Mouse (Mus musculus): ENCODE results near the gene Lmnb2. TPM values are rescaled to one million over a fixed set of nuclear protein-coding genes. Genes with fewer than 3 reads are reported as not detected.
A peak's percentile ranks its signal among the peaks of the same experiment; 100 is the strongest.

The Lmnb2 gene
- polyA plus RNA-seq, 1 experiment from 2014 or later = 7.3 TPM

DNA sequence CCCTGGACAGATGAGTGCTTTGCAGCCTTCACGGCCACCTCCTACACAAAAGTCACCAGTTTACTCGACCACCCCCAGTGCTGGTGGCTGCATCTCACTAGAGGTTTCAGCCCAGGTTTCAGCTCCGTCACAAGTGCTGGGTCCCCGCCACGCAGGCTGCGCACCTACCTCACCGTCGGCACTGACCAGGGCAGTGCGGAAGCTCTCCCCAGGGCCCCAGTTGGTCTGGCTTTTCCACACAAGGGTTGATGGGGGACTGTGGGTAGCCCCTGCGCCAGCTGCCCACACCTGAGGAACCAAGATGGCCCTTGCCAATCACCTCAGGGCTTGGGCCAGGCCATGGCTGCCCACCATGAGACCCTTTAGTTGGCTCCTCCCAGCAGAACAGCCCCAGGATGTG lies 14.8 kb downstream of the Lmnb2 start:
- Histone ChIP-seq H3K9ac (ENCODE audit: low read length) (no peak overlapping the region), H3K27me3 (ENCODE audit: control insufficient read depth, insufficient read depth, low read length) (no peaks in the 10 kb centered on the region), H3K27ac (replicated peaks in 1 of 2; ENCODE audit: control insufficient read depth in 1 of 2, insufficient read depth in 1 of 2, low read depth in 2 of 2, low read length in 2 of 2) (no peak overlapping the region), H3K4me2 (ENCODE audit: low read length) (no peak overlapping the region), H3K36me3 (ENCODE audit: control insufficient read depth, insufficient read depth, low read length) (peaks cover 80% of the 10 kb centered on the region), H3K4me1 (ENCODE audit: control insufficient read depth in 2 of 2, insufficient read depth in 2 of 2, low read length in 2 of 2) (peaks cover 6 to 20% of the 10 kb centered on the region in 2 experiments), H3K4me3 (ENCODE audit: control insufficient read depth in 1 of 2, insufficient read depth in 1 of 2, low read depth in 1 of 2, low read length in 2 of 2) (no peak overlapping the region), H3K9me3 (ENCODE audit: control insufficient read depth, low read length) (no peaks in the 10 kb centered on the region)
- ATAC-seq (ENCODE audit: insufficient number of reproducible peaks, insufficient read depth, low FRiP score, low read depth) = no peak
- 89% methylated on average over 10 of the region's 10 CpGs for WGBS

GRCm38 (mm10) chr10:80902273-80902940 lies 15.6 kb downstream of the Lmnb2 start:
- no peak overlapping the region for H3K9ac ChIP-seq (ENCODE audit: low read length)
- no peak overlapping the region for H3K4me2 ChIP-seq (ENCODE audit: low read length)
- ATAC-seq (ENCODE audit: insufficient number of reproducible peaks, insufficient read depth, low FRiP score, low read depth) = no peak
- H3K36me3 ChIP-seq (ENCODE audit: control insufficient read depth, insufficient read depth, low read length) = peaks cover 73% of the 10 kb centered on the region
- no peaks in the 10 kb centered on the region for H3K9me3 ChIP-seq (ENCODE audit: control insufficient read depth, low read length)
- no peaks in the 10 kb centered on the region for H3K27me3 ChIP-seq (ENCODE audit: control insufficient read depth, insufficient read depth, low read length)
- 91% methylated on average over 9 of the region's 9 CpGs for WGBS
- no peak overlapping the region for H3K4me3 ChIP-seq (ENCODE audit: control insufficient read depth in 1 of 2, insufficient read depth in 1 of 2, low read depth in 1 of 2, low read length in 2 of 2)
- peaks cover 6 to 25% of the 10 kb centered on the region in 2 experiments for H3K4me1 ChIP-seq (ENCODE audit: control insufficient read depth in 2 of 2, insufficient read depth in 2 of 2, low read length in 2 of 2)
- no peak overlapping the region for H3K27ac ChIP-seq (replicated peaks in 1 of 2; ENCODE audit: control insufficient read depth in 1 of 2, insufficient read depth in 1 of 2, low read depth in 2 of 2, low read length in 2 of 2)

- 0 out of 4 replicates have a peak overlapping the region, but pooled peaks of 1 of the 2 experiments have one; percentile 3 for H3K4me3 ChIP-seq (ENCODE audit: control insufficient read depth in 1 of 2, insufficient read depth in 1 of 2, low read depth in 1 of 2, low read length in 2 of 2)
- 89% methylated on average over 19 of the region's 19 CpGs for WGBS
- no peak for ATAC-seq (ENCODE audit: insufficient number of reproducible peaks, insufficient read depth, low FRiP score, low read depth)
- H3K36me3 ChIP-seq (ENCODE audit: control insufficient read depth, insufficient read depth, low read length) = peaks cover 69% of the 10 kb centered on the region
- peak overlapping the region; percentile 47 for H3K9ac ChIP-seq (ENCODE audit: low read length)
- peaks cover 6 to 25% of the 10 kb centered on the region in 2 experiments for H3K4me1 ChIP-seq (ENCODE audit: control insufficient read depth in 2 of 2, insufficient read depth in 2 of 2, low read length in 2 of 2)
- H3K27me3 ChIP-seq (ENCODE audit: control insufficient read depth, insufficient read depth, low read length) = no peaks in the 10 kb centered on the region
- H3K27ac ChIP-seq (replicated peaks in 1 of 2; ENCODE audit: control insufficient read depth in 1 of 2, insufficient read depth in 1 of 2, low read depth in 2 of 2, low read length in 2 of 2) = peak overlapping the region in 1 of 2 experiments; percentile 49; a peak in 2 of 4 replicates
- H3K9me3 ChIP-seq (ENCODE audit: control insufficient read depth, low read length) = no peaks in the 10 kb centered on the region
- peak overlapping the region; percentile 41 for H3K4me2 ChIP-seq (ENCODE audit: low read length)
These were observed 16.4 kb downstream of the Lmnb2 start for GRCm38 (mm10) chr10:80901409-80902272.

DNA sequence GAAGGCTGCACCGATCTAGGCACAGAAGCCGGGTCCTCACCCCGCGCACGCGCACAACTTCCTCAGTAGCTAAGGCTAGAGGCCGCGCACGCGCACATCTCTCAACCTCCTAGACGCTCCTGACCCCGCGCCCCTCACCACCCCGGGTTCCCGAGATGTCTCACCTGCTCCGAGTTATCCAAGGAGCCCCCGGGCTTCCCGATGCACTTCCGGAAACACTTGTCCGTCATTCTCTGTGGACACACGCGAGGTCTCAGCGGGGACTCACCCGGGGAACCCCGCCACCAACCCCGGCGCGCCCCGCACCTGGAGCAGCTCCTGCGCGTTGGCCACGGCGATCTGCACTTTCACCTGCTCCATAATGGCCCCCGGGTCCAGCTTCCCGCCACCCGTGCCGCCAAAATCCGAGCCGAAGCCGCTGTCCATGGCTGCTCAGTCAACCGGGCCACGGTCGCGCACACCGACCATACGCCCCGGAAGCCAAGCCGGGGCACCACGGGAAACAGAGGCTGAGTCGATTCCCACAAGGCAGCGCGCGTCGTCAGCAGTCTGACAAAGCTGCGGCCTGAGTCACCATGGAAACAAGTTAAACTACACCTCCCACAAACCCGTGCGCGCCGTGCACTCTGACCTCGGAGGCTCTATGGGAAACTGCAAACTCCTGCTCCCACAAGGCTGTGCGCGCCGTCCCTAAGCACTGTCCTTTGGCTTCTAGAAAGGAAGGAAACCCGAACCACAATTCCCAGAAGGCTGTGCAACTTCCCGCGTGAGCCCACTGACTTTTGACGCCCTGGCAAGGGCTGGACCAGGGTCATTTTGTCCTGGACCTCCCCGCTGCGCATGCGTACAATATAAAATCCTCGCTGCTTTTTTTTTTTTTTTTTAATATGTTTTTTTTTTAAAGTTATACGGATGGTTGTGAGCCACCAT lies 17.5 kb downstream of the Lmnb2 start, which contains the start of gene Timm13:
Gene Timm13, minus strand, starts transcription at position 652 of the 930 bp plus-strand sequence.
- Histone ChIP-seq H3K4me3 (ENCODE audit: control insufficient read depth in 1 of 2, insufficient read depth in 1 of 2, low read depth in 1 of 2, low read length in 2 of 2) (peak within 1 kb of the TSS; percentile 86 to 95), H3K36me3 (ENCODE audit: control insufficient read depth, insufficient read depth, low read length) (peaks cover 59% of the 10 kb centered on the region), H3K27me3 (ENCODE audit: control insufficient read depth, insufficient read depth, low read length) (no peaks in the 10 kb centered on the region), H3K9ac (ENCODE audit: low read length) (peak within 1 kb of the TSS; percentile 88), H3K27ac (replicated peaks in 1 of 2; ENCODE audit: control insufficient read depth in 1 of 2, insufficient read depth in 1 of 2, low read depth in 2 of 2, low read length in 2 of 2) (peak within 1 kb of the TSS; percentile 66 to 73), H3K4me1 (ENCODE audit: control insufficient read depth in 2 of 2, insufficient read depth in 2 of 2, low read length in 2 of 2) (peaks cover 6 to 25% of the 10 kb centered on the region in 2 experiments), H3K4me2 (ENCODE audit: low read length) (peak within 1 kb of the TSS; percentile 96), H3K9me3 (ENCODE audit: control insufficient read depth, low read length) (no peaks in the 10 kb centered on the region)
- under 1% methylated on average over 72 of the region's 72 CpGs for WGBS
- peak; percentile 95 for ATAC-seq (ENCODE audit: insufficient number of reproducible peaks, insufficient read depth, low FRiP score, low read depth)

DNA sequence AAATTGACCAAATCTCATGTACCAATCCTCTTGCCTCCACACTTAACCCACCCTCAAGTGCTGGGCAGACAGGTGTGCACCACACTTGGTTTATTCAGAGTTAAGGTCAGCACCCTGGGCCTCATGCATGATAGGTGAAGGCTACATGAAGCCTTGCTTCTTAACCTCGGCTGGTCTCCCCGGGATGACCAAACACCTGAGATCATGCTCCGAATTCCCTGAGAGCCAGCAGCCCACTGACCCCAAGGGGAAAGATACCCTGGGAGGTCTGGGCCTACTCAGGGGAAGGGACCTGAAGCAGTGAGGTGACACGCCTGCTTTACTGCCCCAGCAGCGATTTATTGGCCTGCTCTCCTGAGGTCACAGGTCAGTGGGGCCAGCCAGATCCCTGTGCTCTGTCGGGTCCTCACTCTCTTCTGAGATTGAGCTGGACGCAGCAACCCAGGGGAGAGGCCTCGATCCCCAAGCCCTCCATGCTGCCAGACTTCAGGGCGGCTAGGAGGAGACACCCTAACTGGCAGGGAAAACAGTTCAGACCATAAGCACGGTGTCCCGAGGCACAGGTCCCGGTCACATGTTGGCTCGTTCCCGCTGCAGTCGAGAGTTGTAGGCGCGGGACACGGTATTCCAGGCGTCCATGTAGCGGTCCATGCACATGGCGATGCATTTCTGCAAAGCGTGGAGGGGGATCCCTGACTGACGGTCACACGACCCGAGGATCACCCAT lies 18.3 kb downstream of the Lmnb2 start:
- Histone ChIP-seq H3K9ac (ENCODE audit: low read length) (peak overlapping the region; percentile 88), H3K4me3 (ENCODE audit: control insufficient read depth in 1 of 2, insufficient read depth in 1 of 2, low read depth in 1 of 2, low read length in 2 of 2) (peak overlapping the region; percentile 86 to 95), H3K9me3 (ENCODE audit: control insufficient read depth, low read length) (no peaks in the 10 kb centered on the region), H3K36me3 (ENCODE audit: control insufficient read depth, insufficient read depth, low read length) (peaks cover 51% of the 10 kb centered on the region), H3K4me1 (ENCODE audit: control insufficient read depth in 2 of 2, insufficient read depth in 2 of 2, low read length in 2 of 2) (peaks cover 6 to 25% of the 10 kb centered on the region in 2 experiments), H3K27ac (replicated peaks in 1 of 2; ENCODE audit: control insufficient read depth in 1 of 2, insufficient read depth in 1 of 2, low read depth in 2 of 2, low read length in 2 of 2) (no peak overlapping the region; a peak in 1 of 4 replicates), H3K4me2 (ENCODE audit: low read length) (peak overlapping the region; percentile 96), H3K27me3 (ENCODE audit: control insufficient read depth, insufficient read depth, low read length) (no peaks in the 10 kb centered on the region)
- no peak for ATAC-seq (ENCODE audit: insufficient number of reproducible peaks, insufficient read depth, low FRiP score, low read depth)
- 18% methylated on average over 25 of the region's 25 CpGs for WGBS

DNA sequence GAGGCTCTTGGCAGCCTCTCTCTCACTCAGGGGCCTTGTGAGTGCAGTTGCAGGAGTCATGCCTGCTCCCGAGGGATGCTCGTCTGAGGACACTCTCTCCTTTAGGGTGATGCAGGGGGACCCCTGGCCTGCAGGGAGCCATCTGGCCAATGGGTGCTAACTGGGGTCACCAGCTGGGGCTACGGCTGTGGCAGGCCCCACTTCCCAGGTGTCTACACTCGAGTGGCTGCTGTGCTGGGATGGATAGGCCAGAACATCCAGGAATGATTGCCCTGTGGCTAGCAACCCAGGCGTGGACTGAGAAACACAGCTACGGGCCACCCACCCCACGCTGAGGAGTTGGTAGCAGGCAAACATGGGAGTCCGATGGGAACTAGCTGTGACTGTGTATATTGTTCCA lies 19.0 kb downstream of the Lmnb2 start:
- no peak overlapping the region for H3K27ac ChIP-seq (replicated peaks in 1 of 2; ENCODE audit: control insufficient read depth in 1 of 2, insufficient read depth in 1 of 2, low read depth in 2 of 2, low read length in 2 of 2)
- peaks cover 44% of the 10 kb centered on the region for H3K36me3 ChIP-seq (ENCODE audit: control insufficient read depth, insufficient read depth, low read length)
- 0 out of 4 replicates have a peak overlapping the region, but pooled peaks of 1 of the 2 experiments have one; percentile 86 for H3K4me3 ChIP-seq (ENCODE audit: control insufficient read depth in 1 of 2, insufficient read depth in 1 of 2, low read depth in 1 of 2, low read length in 2 of 2)
- no peak overlapping the region for H3K9ac ChIP-seq (ENCODE audit: low read length)
- no peaks in the 10 kb centered on the region for H3K27me3 ChIP-seq (ENCODE audit: control insufficient read depth, insufficient read depth, low read length)
- H3K4me2 ChIP-seq (ENCODE audit: low read length) = no peak overlapping the region
- no peaks in the 10 kb centered on the region for H3K9me3 ChIP-seq (ENCODE audit: control insufficient read depth, low read length)
- H3K4me1 ChIP-seq (ENCODE audit: control insufficient read depth in 2 of 2, insufficient read depth in 2 of 2, low read length in 2 of 2) = peaks cover 6 to 23% of the 10 kb centered on the region in 2 experiments
- 89% methylated on average over 8 of the region's 8 CpGs for WGBS
- ATAC-seq (ENCODE audit: insufficient number of reproducible peaks, insufficient read depth, low FRiP score, low read depth) = no peak

Data from heart, embryonic 14.5 days (tissue).